Mouse (Mus musculus) MEL (cell line): Measurements from ENCODE around the gene Vtn. TPM values are rescaled to one million over a fixed set of nuclear protein-coding genes. Genes with fewer than 3 reads are reported as not detected.

Experiments used
- DNase-seq: peaks from one replicate; pipeline ENCODE4 v3.0.0; 2011; ENCODE audit warnings: low read depth, low spot score
- H3K27ac ChIP-seq: 2 replicates; pipeline ENCODE4 v1.5.1; 2012; ENCODE audit warnings: low read depth, mild to moderate bottlenecking, control low read depth, low read length, moderate library complexity; ENCODE audit not compliant: control insufficient read depth
- H3K27me3 ChIP-seq, 2 experiments: fragments of 150-350 bp in 1 of 2; sonication (generic) in 1 of 2; 2 replicates each; pipeline ENCODE4 v1.6.1; 2012; ENCODE audit warnings: low read length in 2 of 2, mild to moderate bottlenecking in 2 of 2, improper control_type of control experiment in 1 of 2, moderate library complexity in 1 of 2; ENCODE audit not compliant: insufficient read depth in 2 of 2, control insufficient read depth in 1 of 2
- H3K36me3 ChIP-seq, 2 experiments: 2 replicates each; pipeline ENCODE4 v1.6.1; 2012 to 2014; ENCODE audit warnings: low read length in 2 of 2, improper control_type of control experiment in 1 of 2, inconsistent platforms in 1 of 2, mild to moderate bottlenecking in 1 of 2; ENCODE audit not compliant: insufficient read depth in 2 of 2, control insufficient read depth in 1 of 2
- H3K4me1 ChIP-seq, 2 experiments: fragments of 150-350 bp in 1 of 2; sonication (generic) in 1 of 2; 2 replicates each; pipeline ENCODE4 v1.6.1; 2012; ENCODE audit warnings: low read length in 2 of 2, improper control_type of control experiment in 1 of 2, mild to moderate bottlenecking in 1 of 2; ENCODE audit not compliant: insufficient read depth in 2 of 2, control insufficient read depth in 1 of 2
- H3K4me3 ChIP-seq, 2 experiments: fragments of 150-350 bp in 1 of 2; sonication (generic) in 1 of 2; 2 replicates each; pipeline ENCODE4 v1.5.1; 2012; ENCODE audit warnings: low read depth in 2 of 2, low read length in 2 of 2, mild to moderate bottlenecking in 2 of 2, moderate library complexity in 2 of 2, control low read depth in 1 of 2, improper control_type of control experiment in 1 of 2; ENCODE audit not compliant: control insufficient read depth in 1 of 2, insufficient read depth in 1 of 2
- H3K79me2 ChIP-seq: 2 replicates; pipeline ENCODE4 v1.6.1; 2012; ENCODE audit warnings: mild to moderate bottlenecking, low read length, moderate library complexity; ENCODE audit not compliant: control insufficient read depth, poor library complexity, insufficient read depth
- H3K9ac ChIP-seq: 2 replicates; pipeline ENCODE4 v1.6.1; 2012; ENCODE audit warnings: low read depth, mild to moderate bottlenecking, control low read depth, low read length, moderate library complexity; ENCODE audit not compliant: control insufficient read depth, poor library complexity, severe bottlenecking
- H3K9me3 ChIP-seq: fragments of 150-350 bp; sonication (generic); replicated peaks from 2 replicates; pipeline ENCODE4 v1.6.1; 2012; ENCODE audit warnings: mild to moderate bottlenecking, low read length, improper control_type of control experiment, moderate library complexity; ENCODE audit not compliant: insufficient read depth
- BHLHE40 ChIP-seq: IDR thresholded peaks from 2 replicates; pipeline ENCODE4 v1.6.1; 2012; ENCODE audit warnings: low read depth, mild to moderate bottlenecking, inconsistent platforms, low read length, improper control_type of control experiment, borderline replicate concordance
- CTCF ChIP-seq, 3 experiments: IDR thresholded peaks in 2 of 3; conservative IDR thresholded peaks in 1 of 3; 2 replicates each; pipeline ENCODE4 v1.5.1; 2011 to 2012; ENCODE audit warnings: low read length in 3 of 3, low read depth in 2 of 3, mild to moderate bottlenecking in 2 of 3, improper control_type of control experiment in 1 of 3, inconsistent platforms in 1 of 3, mixed read lengths in 1 of 3, moderate library complexity in 1 of 3; ENCODE audit not compliant: control insufficient read depth in 1 of 3, insufficient read depth in 1 of 3, poor library complexity in 1 of 3, severe bottlenecking in 1 of 3
- E2F4 ChIP-seq: IDR thresholded peaks from 2 replicates; pipeline ENCODE4 v1.6.1; 2011; ENCODE audit warnings: low read depth, low read length, improper control_type of control experiment, borderline replicate concordance
- ELF1 ChIP-seq: IDR thresholded peaks from 2 replicates; pipeline ENCODE4 v1.6.1; 2014; ENCODE audit warnings: low read depth, mild to moderate bottlenecking, inconsistent platforms, low read length, improper control_type of control experiment, moderate library complexity
- EP300 ChIP-seq, 2 experiments: IDR thresholded peaks; 2 replicates each; pipeline ENCODE4 v1.6.1; 2011; ENCODE audit warnings: improper control_type of control experiment in 2 of 2, low read length in 2 of 2, low read depth in 1 of 2, mild to moderate bottlenecking in 1 of 2
- ETS1 ChIP-seq: IDR thresholded peaks from 2 replicates; pipeline ENCODE4 v1.6.1; 2012; ENCODE audit warnings: low read depth, mild to moderate bottlenecking, inconsistent platforms, low read length, improper control_type of control experiment, moderate library complexity
- GABPA ChIP-seq: IDR thresholded peaks from 2 replicates; pipeline ENCODE4 v1.6.1; 2012; ENCODE audit warnings: low read depth, mild to moderate bottlenecking, inconsistent platforms, low read length, improper control_type of control experiment, moderate library complexity
- GATA1 ChIP-seq: IDR thresholded peaks from 2 replicates; pipeline ENCODE4 v1.6.1; 2011; ENCODE audit warnings: low read depth, low read length, improper control_type of control experiment
- JUND ChIP-seq: IDR thresholded peaks from 2 replicates; pipeline ENCODE4 v1.6.1; 2011; ENCODE audit warnings: low read depth, mild to moderate bottlenecking, improper control_type of control experiment, low read length
- KAT2A ChIP-seq: conservative IDR thresholded peaks from 2 replicates; pipeline ENCODE4 v1.6.1; 2012; ENCODE audit warnings: low read depth, low read length, improper control_type of control experiment, inconsistent platforms
- MAFK ChIP-seq: IDR thresholded peaks from 2 replicates; pipeline ENCODE4 v1.6.1; 2011; ENCODE audit warnings: low read depth, mild to moderate bottlenecking, low read length, improper control_type of control experiment, borderline replicate concordance
- MAX ChIP-seq: IDR thresholded peaks from 2 replicates; pipeline ENCODE4 v1.6.1; 2011; ENCODE audit warnings: low read length, improper control_type of control experiment
- MEF2A ChIP-seq: IDR thresholded peaks from 2 replicates; pipeline ENCODE4 v1.6.1; 2014; ENCODE audit warnings: low read depth, mild to moderate bottlenecking, inconsistent platforms, low read length, improper control_type of control experiment; ENCODE audit not compliant: poor library complexity, insufficient replicate concordance, severe bottlenecking; ENCODE audit errors: extremely low read depth
- MXI1 ChIP-seq: IDR thresholded peaks from 2 replicates; pipeline ENCODE4 v1.6.1; 2011; ENCODE audit warnings: mild to moderate bottlenecking, low read depth, low read length, improper control_type of control experiment
- MYB ChIP-seq: IDR thresholded peaks from 2 replicates; pipeline ENCODE4 v1.6.1; 2011; ENCODE audit warnings: mild to moderate bottlenecking, low read depth, low read length, improper control_type of control experiment
- POLR2AphosphoS2 ChIP-seq: IDR thresholded peaks from 2 replicates; pipeline ENCODE4 v1.6.1; 2011; ENCODE audit warnings: low read length, improper control_type of control experiment
- SIN3A ChIP-seq: IDR thresholded peaks from 2 replicates; pipeline ENCODE4 v1.6.1; 2012; ENCODE audit warnings: low read length, improper control_type of control experiment, inconsistent platforms
- SMC3 ChIP-seq: IDR thresholded peaks from 2 replicates; pipeline ENCODE4 v1.6.1; 2011; ENCODE audit warnings: low read depth, low read length, improper control_type of control experiment
- TBP ChIP-seq: IDR thresholded peaks from 2 replicates; pipeline ENCODE4 v1.8.0; 2011; ENCODE audit warnings: low read depth, low read length, improper control_type of control experiment
- TCF12 ChIP-seq: IDR thresholded peaks from 2 replicates; pipeline ENCODE4 v1.6.1; 2014; ENCODE audit warnings: low read depth, mild to moderate bottlenecking, inconsistent platforms, low read length, improper control_type of control experiment, moderate library complexity
- UBTF ChIP-seq: IDR thresholded peaks from 2 replicates; pipeline ENCODE4 v1.6.1; 2012; ENCODE audit warnings: low read depth, mild to moderate bottlenecking, inconsistent platforms, low read length, improper control_type of control experiment, moderate library complexity, borderline replicate concordance; ENCODE audit not compliant: insufficient read depth
- USF1 ChIP-seq: IDR thresholded peaks from 2 replicates; pipeline ENCODE4 v1.6.1; 2014; ENCODE audit warnings: low read depth, mild to moderate bottlenecking, inconsistent platforms, low read length, improper control_type of control experiment, moderate library complexity
- USF2 ChIP-seq, 2 experiments: IDR thresholded peaks; 2 replicates each; pipeline ENCODE4 v1.6.1; 2011 to 2012; ENCODE audit warnings: improper control_type of control experiment in 2 of 2, low read length in 2 of 2, borderline replicate concordance in 1 of 2, inconsistent platforms in 1 of 2, low read depth in 1 of 2, mild to moderate bottlenecking in 1 of 2; ENCODE audit not compliant: insufficient read depth in 1 of 2
- ZKSCAN1 ChIP-seq: IDR thresholded peaks from 2 replicates; pipeline ENCODE4 v1.6.1; 2012; ENCODE audit warnings: low read depth, mild to moderate bottlenecking, inconsistent platforms, low read length, improper control_type of control experiment, moderate library complexity
- ZMIZ1 ChIP-seq: IDR thresholded peaks from 2 replicates; pipeline ENCODE4 v1.6.1; 2012; ENCODE audit warnings: low read depth, mild to moderate bottlenecking, inconsistent platforms, low read length, improper control_type of control experiment, moderate library complexity
- polyA plus RNA-seq, 2 experiments: library from polyadenylated mRNA; stranded (reverse) in 1 of 2; unstranded in 1 of 2; fragments of >175 nt in 1 of 2; fragments of >200 nt in 1 of 2; gene quantifications; 2 replicates each; pipeline versions ENCODE4 v1.2.1 to v1.2.4; 2012; ENCODE audit warnings: low replicate concordance in 2 of 2, low read depth in 1 of 2; ENCODE audit not compliant: insufficient read length in 2 of 2, insufficient read depth in 1 of 2, missing spikeins in 1 of 2
- total RNA-seq: library from RNA; depleted of rRNA; stranded (reverse); fragments of 300-350 nt; gene quantifications from 2 replicates; pipeline ENCODE4 v1.2.3, GENCODE M21; 2012

The Vtn gene
- total and polyA plus RNA-seq, 3 experiments: 0.18 TPM; not detected in 2

- TF ChIP-seq ELF1: no peak
Observed at GRCm38 (mm10) chr11:78461894-78462293, 37.0 kb upstream of the Vtn start (continued).

GRCm38 (mm10) chr11:78462669-78463068 lies 36.2 kb upstream of the Vtn start:
- H3K27ac ChIP-seq: no peak overlapping the region
- TF ChIP-seq ZKSCAN1: no peak
- no peak for TF ChIP-seq ZMIZ1
- no peak for TF ChIP-seq MAFK
- no peak for TF ChIP-seq E2F4
- no peak for TF ChIP-seq UBTF
- no peak for TF ChIP-seq EP300 (IDR thresholded peaks at IDR 0.05; ENCODE audit: low read depth in 1 of 2, low read length in 2 of 2)
- no peak for TF ChIP-seq KAT2A
- TF ChIP-seq MXI1: peak; percentile 77
- no peak for TF ChIP-seq SMC3
- no peak for TF ChIP-seq BHLHE40
- peak in 2 of 3 experiments; percentile 16 to 28; a peak in 2 of 6 replicates for TF ChIP-seq CTCF (IDR thresholded peaks at IDR 0.05 in 2 of 3, conservative IDR thresholded peaks at IDR 0.05 in 1 of 3; ENCODE audit: control insufficient read depth in 1 of 3, insufficient read depth in 1 of 3, low read depth in 2 of 3, low read length in 3 of 3, poor library complexity in 1 of 3, severe bottlenecking in 1 of 3)
- 0 out of 4 replicates have a peak, but pooled peaks of 1 of the 2 experiments have one; percentile 10 for TF ChIP-seq USF2 (IDR thresholded peaks at IDR 0.05; ENCODE audit: borderline replicate concordance in 1 of 2, insufficient read depth in 1 of 2, low read depth in 1 of 2, low read length in 2 of 2)
- no peak for TF ChIP-seq GABPA
- peaks cover 16 to 37% of the 10 kb centered on the region in 2 experiments for H3K4me1 ChIP-seq
- H3K4me3 ChIP-seq: no peak overlapping the region
- no peaks in the 10 kb centered on the region for H3K9me3 ChIP-seq
- H3K79me2 ChIP-seq: no peaks in the 10 kb centered on the region; the same call in 1 of the 2 replicates
- no peak for DNase-seq
- H3K9ac ChIP-seq: no peak overlapping the region
- peaks cover 0 to 27% of the 10 kb centered on the region in 2 experiments; a peak in 2 of 4 replicates for H3K36me3 ChIP-seq
- peaks cover 0 to 2% of the 10 kb centered on the region in 2 experiments; a peak in 2 of 4 replicates for H3K27me3 ChIP-seq

GRCm38 (mm10) chr11:78463286-78464036 lies 35.4 kb upstream of the Vtn start:
- Histone ChIP-seq H3K27me3 (no peaks in the 10 kb centered on the region), H3K9ac (peak overlapping the region; percentile 52), H3K27ac (peak overlapping the region; percentile 75), H3K4me1 (peaks cover 20 to 44% of the 10 kb centered on the region in 2 experiments), H3K4me3 (peak overlapping the region; percentile 26 to 34; a peak in 3 of 4 replicates), H3K36me3 (peaks cover 0 to 31% of the 10 kb centered on the region in 2 experiments; a peak in 2 of 4 replicates), H3K79me2 (no peaks in the 10 kb centered on the region; the same call in 1 of the 2 replicates), H3K9me3 (no peaks in the 10 kb centered on the region)
- peak; percentile 84 for DNase-seq
- TF ChIP-seq TBP: peak; percentile 64
- peak; percentile 92; the same call in 1 of the 2 replicates for TF ChIP-seq JUND
- TF ChIP-seq ETS1: peak; percentile 100
- peak; percentile 85 for TF ChIP-seq TCF12
- TF ChIP-seq MAFK: peak; percentile 64; the same call in 1 of the 2 replicates
- no peak for TF ChIP-seq GABPA
- peak; percentile 34; the same call in 1 of the 2 replicates for TF ChIP-seq ELF1
- TF ChIP-seq MEF2A: no peak
- TF ChIP-seq MXI1: peak; percentile 55; the same call in 1 of the 2 replicates
- peak; percentile 69 for TF ChIP-seq BHLHE40
- peak; percentile 66 for TF ChIP-seq MAX
- TF ChIP-seq UBTF: no peak
- peak; percentile 66 for TF ChIP-seq MYB
- TF ChIP-seq POLR2AphosphoS2: no peak
- peak; percentile 95 for TF ChIP-seq SIN3A
- TF ChIP-seq GATA1: peak; percentile 95
- TF ChIP-seq USF1: peak; percentile 44; the same call in 1 of the 2 replicates
